Mouse (Mus musculus) limb, embryonic 10.5 days (tissue): ENCODE measurements at regions not wholly inside any gene's neighbourhood (a gene's known extent, or its start where the extent isn't known, plus 50 kb on each side); places are given as distances from the start of the nearest gene placed in this dataset.

Experiments
- DNase-seq: peaks from one replicate; pipeline ENCODE4 v3.0.0-alpha.2; 2017; ENCODE audit warnings: low spot score
- H3K27ac ChIP-seq: fragments of 300-500 bp; sonication (generic); 2 replicates; pipeline ENCODE4 v1.5.1; 2016; ENCODE audit warnings: mild to moderate bottlenecking
- H3K27me3 ChIP-seq: fragments of 300-500 bp; sonication (generic); 2 replicates; pipeline ENCODE4 v1.6.1; 2016; ENCODE audit warnings: low read depth, mild to moderate bottlenecking; ENCODE audit not compliant: poor library complexity, severe bottlenecking
- H3K36me3 ChIP-seq: fragments of 300-500 bp; sonication (generic); 2 replicates; pipeline ENCODE4 v1.6.1; 2016; ENCODE audit warnings: mild to moderate bottlenecking, moderate library complexity
- H3K4me1 ChIP-seq: fragments of 300-500 bp; sonication (generic); 2 replicates; pipeline ENCODE4 v1.6.1; 2016
- H3K4me3 ChIP-seq: fragments of 300-500 bp; sonication (generic); 2 replicates; pipeline ENCODE4 v1.5.1; 2016; ENCODE audit warnings: mild to moderate bottlenecking, moderate library complexity
- H3K9me3 ChIP-seq: fragments of 300-500 bp; sonication (generic); replicated peaks from 2 replicates; pipeline ENCODE4 v1.6.1; 2016; ENCODE audit warnings: mild to moderate bottlenecking
- WGBS: fragments of 180-500 bp; shearing (Covaris S2); methylation state at CpG from one replicate; pipeline ENCODE4 v1.1.7; 2016; 5-methylcytosine and 5-hydroxymethylcytosine counted together

GRCm38 (mm10) chr13:58469731-58470130, 66.6 kb upstream of the Hnrnpk start:
- Histone ChIP-seq H3K9me3 (no peaks in the 10 kb centered on the region), H3K4me3 (peak overlapping the region; percentile 34), H3K27ac (peak overlapping the region; percentile 53; the same call in 1 of the 2 replicates), H3K27me3 (peaks cover 35% of the 10 kb centered on the region), H3K36me3 (no peaks in the 10 kb centered on the region), H3K4me1 (peaks cover 16% of the 10 kb centered on the region)
- peak; percentile 49 for DNase-seq
- 18% methylated on average over 6 of the region's 6 CpGs for WGBS

GRCm38 (mm10) chr13:58467097-58467642, 64.0 kb upstream of the Hnrnpk start:
- no peaks in the 10 kb centered on the region for H3K36me3 ChIP-seq
- no peak for DNase-seq
- H3K27me3 ChIP-seq: peaks cover 23% of the 10 kb centered on the region
- peaks cover 16% of the 10 kb centered on the region for H3K4me1 ChIP-seq
- no peak overlapping the region for H3K27ac ChIP-seq
- WGBS: 86% methylated on average over 10 of the region's 10 CpGs
- H3K4me3 ChIP-seq: no peak overlapping the region
- no peaks in the 10 kb centered on the region for H3K9me3 ChIP-seq

GRCm38 (mm10) chr13:58465206-58466104, 62.3 kb upstream of the Hnrnpk start:
- WGBS: 82% methylated on average over 13 of the region's 13 CpGs
- Histone ChIP-seq H3K4me3 (no peak overlapping the region), H3K27me3 (peaks cover 5% of the 10 kb centered on the region), H3K9me3 (no peaks in the 10 kb centered on the region), H3K36me3 (no peaks in the 10 kb centered on the region), H3K27ac (no peak overlapping the region), H3K4me1 (peaks cover 11% of the 10 kb centered on the region)
- DNase-seq: no peak
